Mouse (Mus musculus): ENCODE measurements around the gene Tagap1.
"Not testable (repeated sequence)": the region's sequence is repeated elsewhere in the genome, so short reads cannot be mapped to it uniquely, and the experiment has no call there.

Gene Tagap1

GRCm38 (mm10) chr17:6962339-6962738 is 1.4 kb upstream of the Tagap1 start:
- DNase-seq (ENCODE audit: low spot score), result not testable (repeated sequence)

GRCm38 (mm10) chr17:6961181-6962000 is 435 bp upstream of the Tagap1 start:
- DNase-seq (ENCODE audit: low spot score), result peak; percentile 23

- not testable (repeated sequence) for DNase-seq (ENCODE audit: low spot score)
Observed at GRCm38 (mm10) chr17:6960349-6960748, 607 bp downstream of the Tagap1 start.

DNA sequence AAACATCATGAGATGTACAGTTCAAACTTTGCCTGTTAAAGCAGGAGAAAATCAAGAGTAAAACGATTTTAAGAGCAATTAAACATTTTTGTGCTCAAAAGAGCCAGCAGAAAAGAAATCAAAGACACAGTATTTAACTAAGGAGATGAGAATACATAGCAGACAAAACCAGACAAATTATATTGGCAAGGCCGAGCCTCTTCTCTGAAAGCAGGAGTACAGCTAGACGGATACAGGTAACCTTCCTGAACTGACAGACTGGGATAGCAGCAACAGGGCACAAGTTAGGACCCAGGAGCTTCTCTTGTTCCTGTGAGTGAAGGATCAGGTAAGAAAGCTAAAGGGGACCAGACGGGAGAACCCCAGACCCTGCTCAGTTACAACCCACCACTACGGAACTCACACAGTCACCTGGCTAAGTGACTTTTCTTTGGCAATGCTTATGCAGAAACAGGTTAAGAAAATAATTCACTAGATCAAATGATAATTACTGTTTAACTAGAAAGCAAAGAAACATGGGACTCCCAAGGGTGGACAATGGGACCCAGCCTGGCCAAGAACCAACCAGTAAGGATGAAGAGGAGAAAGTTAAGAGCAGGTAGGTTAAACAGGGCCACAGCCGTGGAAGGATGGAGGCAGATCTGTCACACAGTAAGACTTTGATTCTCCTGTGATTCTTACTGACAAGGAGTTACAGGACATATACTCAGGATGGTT is 1.3 kb downstream of the Tagap1 start:
- not testable (repeated sequence) for DNase-seq (ENCODE audit: low spot score)

GRCm38 (mm10) chr17:6958881-6959280 is 2.1 kb downstream of the Tagap1 start:
- not testable (repeated sequence) for DNase-seq (ENCODE audit: low spot score)

- not testable (repeated sequence) for DNase-seq (ENCODE audit: low spot score)
Observed at GRCm38 (mm10) chr17:6948769-6949228, 12.2 kb downstream of the Tagap1 start.

DNA sequence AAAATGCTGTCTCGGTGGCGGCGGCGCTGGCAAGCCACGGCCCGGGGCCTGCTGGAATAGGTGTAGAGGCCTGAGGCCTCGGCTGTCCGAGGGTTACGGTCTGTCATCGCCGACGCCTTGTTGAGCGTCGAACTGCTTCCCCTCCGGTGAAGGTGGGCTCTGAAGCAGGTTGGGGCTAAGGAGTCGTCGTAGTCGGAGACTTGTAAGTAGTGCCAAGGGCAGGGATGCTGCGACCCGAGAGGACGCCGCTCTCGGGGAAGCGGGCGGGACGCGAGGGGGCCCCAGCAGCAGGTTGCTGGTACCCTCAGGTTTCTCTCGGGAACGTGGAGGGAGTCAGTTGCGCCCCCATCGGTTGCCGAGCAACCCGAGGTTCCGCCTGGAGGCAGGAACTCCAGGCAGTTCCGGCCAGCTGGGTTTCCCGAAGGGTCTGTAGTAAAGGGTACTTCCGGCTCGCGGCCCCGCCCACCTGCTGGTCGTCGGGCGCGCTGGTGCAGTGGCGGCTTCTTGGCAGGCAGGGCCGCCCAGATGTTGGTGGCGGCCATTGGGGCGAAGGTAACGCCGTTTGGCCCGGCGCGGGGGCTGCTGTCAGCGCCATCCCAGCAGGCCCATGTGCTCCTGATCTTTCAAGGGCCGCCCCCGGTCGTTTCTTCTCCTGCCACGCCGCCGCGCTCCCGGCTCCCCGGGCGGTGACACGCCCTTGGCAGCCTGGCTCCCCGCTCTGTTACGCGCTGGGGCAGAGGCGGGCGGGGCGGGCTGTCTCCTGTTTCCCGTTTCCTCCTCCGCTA is 12.8 kb downstream of the Tagap1 start, which contains the start of gene Rsph3b:
Rsph3b (minus strand) TSS at position 699 of the 785 bp plus-strand sequence.
- DNase-seq (ENCODE audit: low spot score), result peak; percentile 80

GRCm38 (mm10) chr17:6947637-6947983 is 13.3 kb downstream of the Tagap1 start:
- not testable (repeated sequence) for DNase-seq (ENCODE audit: low spot score)

DNA sequence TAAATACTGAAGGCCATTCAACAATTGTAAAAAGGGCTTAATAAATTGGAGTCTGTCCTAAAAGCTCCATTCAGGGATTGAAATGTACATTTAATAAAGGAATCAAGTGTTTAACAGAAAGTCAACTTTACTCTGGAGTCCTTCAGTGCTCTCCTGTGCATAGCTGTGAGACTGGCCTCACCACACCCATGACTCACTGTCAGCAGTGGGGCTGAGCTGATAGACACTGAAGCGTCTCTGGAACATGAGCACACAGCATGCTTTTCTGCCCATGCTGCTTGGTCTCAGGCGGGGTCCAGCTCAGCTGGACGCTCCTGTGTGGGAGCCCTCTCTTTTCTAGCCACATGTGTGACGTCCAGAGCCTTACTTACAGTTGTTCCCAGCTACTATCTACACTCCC is 18.4 kb downstream of the Tagap1 start:
- DNase-seq (ENCODE audit: low spot score), result not testable (repeated sequence)

- not testable (repeated sequence) for DNase-seq (ENCODE audit: low spot score)
Observed at GRCm38 (mm10) chr17:6931625-6932024, 29.3 kb downstream of the Tagap1 start.

GRCm38 (mm10) chr17:6920351-6920894 is 40.5 kb downstream of the Tagap1 start:
- DNase-seq (ENCODE audit: low spot score), result not testable (repeated sequence)

- DNase-seq (ENCODE audit: low spot score), result not testable (repeated sequence)
Observed at GRCm38 (mm10) chr17:6919388-6919787, 41.6 kb downstream of the Tagap1 start.

DNA sequence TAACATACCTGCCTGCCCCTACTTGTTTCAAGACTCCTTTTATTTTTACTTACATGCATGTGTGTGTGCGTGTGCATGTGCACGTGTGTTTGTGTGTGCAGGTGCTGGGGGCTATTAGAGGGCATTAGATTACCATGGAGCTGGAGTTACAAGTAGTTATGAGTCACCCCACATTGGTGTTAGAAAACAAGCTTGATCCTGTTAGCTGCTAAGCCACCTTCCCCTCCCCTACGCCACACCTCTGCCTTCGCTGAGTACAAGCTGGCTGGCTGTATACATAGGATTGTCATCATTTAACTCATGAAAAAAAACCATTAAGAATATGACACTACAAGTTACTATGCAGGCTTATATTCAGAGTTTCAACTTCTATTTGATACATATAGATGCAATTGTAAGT is 45.7 kb downstream of the Tagap1 start:
- DNase-seq (ENCODE audit: low spot score), result not testable (repeated sequence)

GRCm38 (mm10) chr17:6914066-6914465 is 46.9 kb downstream of the Tagap1 start:
- not testable (repeated sequence) for DNase-seq (ENCODE audit: low spot score)

Data from adipocyte (in vitro differentiated cells).